Mouse (Mus musculus): ENCODE measurements at regions not wholly inside any gene's neighbourhood (a gene's known extent, or its start where the extent isn't known, plus 50 kb on each side); places are given as distances from the start of the nearest gene placed in this dataset.

- Histone ChIP-seq H3K4me1 (replicated peaks) (0 out of 2 replicates have a peak, but pooled peaks cover 5% of the 10 kb centered on the region), H3K27ac (no peak overlapping the region), H3K9ac (replicated peaks) (no peak overlapping the region), H3K9me3 (no peaks in the 10 kb centered on the region), H3K4me2 (no peak overlapping the region), H3K27me3 (no peaks in the 10 kb centered on the region), H3K36me3 (no peaks in the 10 kb centered on the region), H3K4me3 (replicated peaks) (no peak overlapping the region)
- WGBS, result 98% methylated on average over 4 of the region's 4 CpGs
- ATAC-seq (ENCODE audit: insufficient number of reproducible peaks, insufficient read depth, low FRiP score, low TSS enrichment, low read depth), result no peak
These were observed 189.5 kb downstream of the Zfp462 start for GRCm38 (mm10) chr4:55134339-55134738.

GRCm38 (mm10) chr4:55134791-55135190, 189.9 kb downstream of the Zfp462 start:
- Histone ChIP-seq H3K4me2 (no peak overlapping the region), H3K4me1 (replicated peaks) (0 out of 2 replicates have a peak, but pooled peaks cover 5% of the 10 kb centered on the region), H3K9me3 (no peaks in the 10 kb centered on the region), H3K27me3 (no peaks in the 10 kb centered on the region), H3K4me3 (replicated peaks) (no peak overlapping the region), H3K27ac (no peak overlapping the region), H3K36me3 (no peaks in the 10 kb centered on the region), H3K9ac (replicated peaks) (no peak overlapping the region)
- 53% methylated on average over 4 of the region's 4 CpGs for WGBS
- ATAC-seq (ENCODE audit: insufficient number of reproducible peaks, insufficient read depth, low FRiP score, low TSS enrichment, low read depth), result no peak

- no peak for ATAC-seq (ENCODE audit: insufficient number of reproducible peaks, insufficient read depth, low FRiP score, low TSS enrichment, low read depth)
- Histone ChIP-seq H3K4me2 (no peak overlapping the region), H3K36me3 (no peaks in the 10 kb centered on the region), H3K9me3 (no peaks in the 10 kb centered on the region), H3K9ac (replicated peaks) (no peak overlapping the region), H3K27ac (no peak overlapping the region), H3K27me3 (no peaks in the 10 kb centered on the region), H3K4me3 (replicated peaks) (no peak overlapping the region), H3K4me1 (replicated peaks) (0 out of 2 replicates have a peak, but pooled peaks cover 5% of the 10 kb centered on the region)
- whole genome bisulfite sequencing, result 27% methylated on average over 9 of the region's 9 CpGs
These were observed 191.4 kb downstream of the Zfp462 start for GRCm38 (mm10) chr4:55136283-55136682.

GRCm38 (mm10) chr4:55137781-55138394, 193.0 kb downstream of the Zfp462 start:
- Histone ChIP-seq H3K9ac (replicated peaks) (no peak overlapping the region), H3K36me3 (no peaks in the 10 kb centered on the region), H3K27me3 (no peaks in the 10 kb centered on the region), H3K4me3 (replicated peaks) (no peak overlapping the region), H3K4me2 (no peak overlapping the region), H3K4me1 (replicated peaks) (0 out of 2 replicates have a peak, but pooled peaks cover 5% of the 10 kb centered on the region), H3K27ac (no peak overlapping the region), H3K9me3 (no peaks in the 10 kb centered on the region)
- ATAC-seq (ENCODE audit: insufficient number of reproducible peaks, insufficient read depth, low FRiP score, low TSS enrichment, low read depth), result no peak
- WGBS, result 91% methylated on average over 2 of the region's 2 CpGs

DNA sequence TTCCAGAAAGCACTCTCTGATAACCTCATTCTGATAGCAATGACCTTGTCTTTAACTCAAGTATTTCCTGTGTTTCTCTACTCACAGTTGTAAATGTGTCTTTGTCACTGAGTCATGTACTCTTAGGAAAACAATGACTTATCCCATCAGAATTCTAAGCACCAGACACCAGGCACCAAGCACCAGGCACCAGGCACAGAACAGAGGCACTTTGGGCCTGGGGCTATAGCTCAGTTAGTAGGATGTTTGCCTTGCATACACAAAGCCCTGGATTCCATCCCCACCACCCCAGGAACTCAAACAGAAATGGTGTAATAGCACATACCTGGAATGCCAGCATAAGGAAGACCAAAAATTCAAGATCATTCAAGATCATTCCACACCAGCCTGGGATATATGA, 196.5 kb downstream of the Zfp462 start:
- H3K4me2 ChIP-seq, result no peak overlapping the region
- no peaks in the 10 kb centered on the region for H3K9me3 ChIP-seq
- H3K4me1 ChIP-seq (replicated peaks), result peaks cover 6% of the 10 kb centered on the region; the same call in 1 of the 2 replicates
- no peak for ATAC-seq (ENCODE audit: insufficient number of reproducible peaks, insufficient read depth, low FRiP score, low TSS enrichment, low read depth)
- no peak overlapping the region for H3K4me3 ChIP-seq (replicated peaks)
- no peak overlapping the region for H3K27ac ChIP-seq
- H3K9ac ChIP-seq (replicated peaks), result no peak overlapping the region
- no peaks in the 10 kb centered on the region for H3K27me3 ChIP-seq
- H3K36me3 ChIP-seq, result no peaks in the 10 kb centered on the region

DNA sequence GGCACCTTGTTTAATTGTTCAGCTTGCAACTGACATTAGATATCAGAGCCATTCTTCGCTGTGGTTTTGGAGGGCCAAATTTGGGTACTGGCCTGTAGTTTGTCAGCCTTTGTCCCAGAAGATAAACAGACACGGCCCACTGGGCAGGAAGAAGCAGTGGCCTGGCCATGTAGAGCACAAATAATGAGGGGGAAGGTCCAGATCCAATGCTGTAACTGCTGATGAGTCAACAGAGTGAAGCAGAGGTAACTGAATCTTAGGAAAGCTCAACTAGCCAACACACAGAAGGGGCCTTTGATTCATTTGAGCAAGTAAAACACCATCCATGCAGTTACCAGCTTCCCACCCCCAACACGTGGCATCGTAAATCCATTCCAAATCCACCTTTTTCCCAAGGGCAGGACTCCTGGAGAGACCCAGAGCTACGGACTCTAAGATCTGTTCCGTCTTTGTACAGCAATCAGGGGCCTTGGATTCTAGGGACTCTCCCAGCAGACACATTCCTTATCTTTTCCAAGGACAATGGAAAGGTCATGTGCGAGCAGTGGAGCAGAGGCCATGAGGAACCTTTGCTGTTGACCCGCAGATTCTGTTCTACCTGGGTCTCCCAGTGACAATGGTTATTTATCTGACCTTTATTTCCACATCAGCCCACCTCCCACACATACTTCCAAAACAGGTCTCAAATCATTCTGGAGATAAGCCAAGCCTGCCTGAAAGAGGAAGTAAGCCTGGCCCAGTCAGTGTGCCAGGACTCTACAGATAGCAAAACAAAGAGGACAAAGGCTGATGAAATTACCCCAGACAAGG, 197.3 kb downstream of the Zfp462 start:
- 71% methylated on average over 8 of the region's 8 CpGs for WGBS
- ATAC-seq (ENCODE audit: insufficient number of reproducible peaks, insufficient read depth, low FRiP score, low TSS enrichment, low read depth), result no peak
- H3K9ac ChIP-seq (replicated peaks), result no peak overlapping the region
- no peak overlapping the region for H3K27ac ChIP-seq
- H3K4me2 ChIP-seq, result no peak overlapping the region
- H3K4me1 ChIP-seq (replicated peaks), result peaks cover 4% of the 10 kb centered on the region; the same call in 1 of the 2 replicates
- no peak overlapping the region for H3K4me3 ChIP-seq (replicated peaks)
- no peaks in the 10 kb centered on the region for H3K9me3 ChIP-seq
- no peaks in the 10 kb centered on the region for H3K27me3 ChIP-seq
- no peaks in the 10 kb centered on the region for H3K36me3 ChIP-seq

- no peak overlapping the region for H3K27ac ChIP-seq
These were observed 198.6 kb downstream of the Zfp462 start for GRCm38 (mm10) chr4:55143400-55143799.

DNA sequence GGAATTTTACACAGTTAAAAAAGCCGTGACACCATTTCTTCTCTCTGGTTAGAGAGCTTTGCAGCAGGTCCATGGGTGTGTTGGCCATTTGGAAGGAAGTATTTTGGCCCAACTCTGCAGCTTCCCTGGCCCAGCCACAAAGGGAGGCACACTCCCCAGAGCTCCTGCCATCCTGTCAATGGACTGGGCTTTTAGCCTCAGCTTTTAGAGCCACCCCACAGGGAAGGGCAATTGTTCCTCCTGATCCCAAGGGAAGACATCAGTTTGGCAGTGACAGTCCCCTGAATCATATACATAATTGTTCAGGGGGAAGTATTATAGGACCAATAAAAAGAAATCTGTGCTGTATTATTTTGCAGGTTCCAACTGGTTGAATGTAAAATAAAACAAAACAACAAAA, 200.1 kb downstream of the Zfp462 start:
- no peak overlapping the region for H3K4me3 ChIP-seq (replicated peaks)
- 68% methylated on average over 1 of the region's 1 CpGs for WGBS
- peaks cover 4% of the 10 kb centered on the region; the same call in 1 of the 2 replicates for H3K4me1 ChIP-seq (replicated peaks)
- H3K9me3 ChIP-seq, result no peaks in the 10 kb centered on the region
- H3K27ac ChIP-seq, result no peak overlapping the region
- no peak for ATAC-seq (ENCODE audit: insufficient number of reproducible peaks, insufficient read depth, low FRiP score, low TSS enrichment, low read depth)
- H3K9ac ChIP-seq (replicated peaks), result no peak overlapping the region
- H3K36me3 ChIP-seq, result no peaks in the 10 kb centered on the region
- H3K27me3 ChIP-seq, result no peaks in the 10 kb centered on the region
- H3K4me2 ChIP-seq, result no peak overlapping the region

More at GRCm38 (mm10) chr4:55143400-55143799, 198.6 kb downstream of the Zfp462 start:
- H3K27me3 ChIP-seq, result no peaks in the 10 kb centered on the region
- no peaks in the 10 kb centered on the region for H3K9me3 ChIP-seq
- no peak overlapping the region for H3K4me3 ChIP-seq (replicated peaks)
- H3K36me3 ChIP-seq, result no peaks in the 10 kb centered on the region
- ATAC-seq (ENCODE audit: insufficient number of reproducible peaks, insufficient read depth, low FRiP score, low TSS enrichment, low read depth), result no peak
- H3K4me2 ChIP-seq, result no peak overlapping the region
- H3K9ac ChIP-seq (replicated peaks), result no peak overlapping the region
- peaks cover 4% of the 10 kb centered on the region; the same call in 1 of the 2 replicates for H3K4me1 ChIP-seq (replicated peaks)

- 10% methylated on average over 8 of the region's 8 CpGs for WGBS
- Histone ChIP-seq H3K27ac (no peak overlapping the region), H3K4me2 (no peak overlapping the region), H3K4me1 (replicated peaks) (peaks cover 4% of the 10 kb centered on the region; the same call in 1 of the 2 replicates), H3K27me3 (no peaks in the 10 kb centered on the region), H3K9ac (replicated peaks) (no peak overlapping the region), H3K36me3 (no peaks in the 10 kb centered on the region), H3K9me3 (no peaks in the 10 kb centered on the region), H3K4me3 (replicated peaks) (no peak overlapping the region)
- ATAC-seq (ENCODE audit: insufficient number of reproducible peaks, insufficient read depth, low FRiP score, low TSS enrichment, low read depth), result no peak
These were observed 201.1 kb downstream of the Zfp462 start for GRCm38 (mm10) chr4:55145968-55146367.

DNA sequence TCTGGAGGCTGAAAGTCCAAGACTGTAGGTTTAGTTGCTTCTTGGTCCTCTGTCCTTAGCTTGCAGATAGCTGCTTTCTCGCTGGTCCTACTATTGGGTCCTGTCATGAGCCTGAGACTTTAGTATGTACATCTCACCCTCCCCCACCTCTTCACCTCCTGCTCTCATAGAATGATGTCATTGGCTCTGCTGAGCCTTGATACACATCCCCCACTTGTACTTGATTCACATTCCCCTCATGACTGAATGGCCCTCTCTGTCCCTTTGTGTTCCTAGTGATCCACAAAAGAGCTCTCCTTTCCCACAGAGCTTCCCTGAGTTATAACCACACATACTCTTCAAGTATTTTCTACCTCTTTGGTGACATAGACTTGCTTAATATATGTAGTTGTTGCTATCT, 201.5 kb upstream of the Rad23b start:
- Histone ChIP-seq H3K4me1 (replicated peaks) (peaks cover 4% of the 10 kb centered on the region; the same call in 1 of the 2 replicates), H3K4me3 (replicated peaks) (no peak overlapping the region), H3K27me3 (no peaks in the 10 kb centered on the region), H3K4me2 (no peak overlapping the region), H3K36me3 (no peaks in the 10 kb centered on the region), H3K9ac (replicated peaks) (no peak overlapping the region), H3K9me3 (no peaks in the 10 kb centered on the region), H3K27ac (no peak overlapping the region)
- 89% methylated on average over 1 of the region's 1 CpGs for WGBS
- ATAC-seq (ENCODE audit: insufficient number of reproducible peaks, insufficient read depth, low FRiP score, low TSS enrichment, low read depth), result no peak

DNA sequence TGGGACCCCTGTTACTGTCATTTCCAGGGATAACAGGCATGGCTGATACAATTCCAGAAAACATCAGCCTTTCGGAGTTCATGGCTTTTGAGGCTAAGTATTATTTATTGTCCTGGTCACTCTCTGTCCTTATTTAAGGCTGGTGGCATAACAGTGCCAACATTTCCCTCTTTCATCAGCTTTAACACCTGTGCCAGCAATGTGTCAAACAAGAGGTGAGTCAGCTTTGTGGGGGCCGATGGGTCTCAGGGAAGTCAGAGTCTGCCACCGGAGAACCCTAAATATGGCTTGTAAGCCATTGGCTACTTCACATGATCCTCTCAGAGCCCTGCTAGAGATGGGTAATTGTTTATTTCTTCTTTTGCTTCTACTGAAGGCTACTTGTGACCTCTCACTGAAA, 195.3 kb upstream of the Rad23b start:
- no peak overlapping the region for H3K9ac ChIP-seq (replicated peaks)
- 79% methylated on average over 3 of the region's 3 CpGs for WGBS
- no peak overlapping the region for H3K4me2 ChIP-seq
- H3K9me3 ChIP-seq, result no peaks in the 10 kb centered on the region
- ATAC-seq (ENCODE audit: insufficient number of reproducible peaks, insufficient read depth, low FRiP score, low TSS enrichment, low read depth), result no peak
- no peaks in the 10 kb centered on the region for H3K27me3 ChIP-seq
- H3K27ac ChIP-seq, result no peak overlapping the region
- H3K4me1 ChIP-seq (replicated peaks), result no peaks in the 10 kb centered on the region
- H3K4me3 ChIP-seq (replicated peaks), result no peak overlapping the region
- H3K36me3 ChIP-seq, result no peaks in the 10 kb centered on the region

All from limb, embryonic 12.5 days (tissue).